ENCODE assay signal across 7 mouse cellular contexts in the genomic region with DNA sequence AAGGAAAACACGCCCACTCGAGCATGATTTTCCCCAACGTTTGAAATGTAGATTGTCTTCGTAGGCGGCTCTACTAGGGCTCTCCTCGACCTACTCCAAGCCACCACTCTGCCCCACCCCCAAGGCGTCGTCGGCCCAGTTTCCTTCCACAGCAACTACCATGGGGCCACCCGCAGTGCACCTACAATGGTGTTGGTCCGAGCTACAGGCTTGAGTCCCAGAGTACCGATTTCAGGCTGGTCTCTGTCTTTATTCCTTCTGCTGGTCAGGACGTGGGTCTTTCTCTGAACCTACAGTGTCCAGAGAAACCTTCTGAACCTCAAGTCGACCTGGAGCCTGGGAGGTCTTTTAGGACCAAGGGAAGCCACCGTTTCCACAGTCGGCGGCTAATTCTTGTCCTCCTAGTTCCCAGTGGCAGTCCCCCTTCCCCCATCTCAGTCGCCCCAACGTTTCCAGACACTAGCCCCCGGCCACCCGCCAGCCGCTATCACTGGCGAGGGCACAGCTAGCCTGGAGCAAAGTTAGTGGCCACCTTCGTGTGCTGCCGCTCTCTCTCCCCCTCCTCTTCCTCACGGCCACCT. TPM values are rescaled to one million over a fixed set of nuclear protein-coding genes. Genes with fewer than 3 reads are reported as not detected.
A peak's percentile ranks its signal among the peaks of the same experiment; 100 is the strongest.
DNase-seq lines count a peak whose midpoint lies in the region; ATAC-seq lines count a peak whose summit lies in the region.

No protein-coding gene starts in this region.

- H3K36me3 ChIP-seq in neural tube, embryonic 11.5 days (ENCODE audit: control insufficient read depth, insufficient read depth, low read length) = no peaks in the 10 kb centered on the region
- no peaks in the 10 kb centered on the region for H3K36me3 ChIP-seq in hindbrain, embryonic 13.5 days
- no peaks in the 10 kb centered on the region for H3K36me3 ChIP-seq in midbrain, embryonic 16.5 days (ENCODE audit: control insufficient read depth, insufficient read depth, low read length)

- 0 out of 2 replicates have a peak, but pooled peaks cover 3% of the 10 kb centered on the region for H3K4me1 ChIP-seq in neural tube, embryonic 11.5 days (ENCODE audit: control insufficient read depth, insufficient read depth, low read length)
- H3K4me1 ChIP-seq in hindbrain, embryonic 13.5 days (replicated peaks) = peaks cover 26% of the 10 kb centered on the region
- peaks cover 10% of the 10 kb centered on the region for H3K4me1 ChIP-seq in midbrain, embryonic 16.5 days (ENCODE audit: control insufficient read depth, insufficient read depth, low read length)

- no peak overlapping the region for H3K27ac ChIP-seq in neural tube, embryonic 11.5 days (ENCODE audit: low read depth, low read length)
- peak overlapping the region; percentile 80 for H3K27ac ChIP-seq in hindbrain, embryonic 13.5 days
- H3K27ac ChIP-seq in midbrain, embryonic 16.5 days (ENCODE audit: low read length) = no peak overlapping the region

- H3K9me3 ChIP-seq in neural tube, embryonic 11.5 days (ENCODE audit: control insufficient read depth, low read length) = no peaks in the 10 kb centered on the region
- no peaks in the 10 kb centered on the region for H3K9me3 ChIP-seq in hindbrain, embryonic 13.5 days
- H3K9me3 ChIP-seq in midbrain, embryonic 16.5 days (replicated peaks; ENCODE audit: control insufficient read depth, low read length, poor library complexity, severe bottlenecking) = no peaks in the 10 kb centered on the region

- peak overlapping the region; percentile 57 for H3K4me3 ChIP-seq in neural tube, embryonic 11.5 days (ENCODE audit: low read depth, low read length)
- peak overlapping the region; percentile 67 for H3K4me3 ChIP-seq in hindbrain, embryonic 13.5 days
- H3K4me3 ChIP-seq in midbrain, embryonic 16.5 days (ENCODE audit: low read depth, low read length) = peak overlapping the region; percentile 62

- ATAC-seq in neural tube, embryonic 11.5 days (ENCODE audit: insufficient read depth, low FRiP score, low TSS enrichment) = peak; percentile 49; the same call in 1 of the 2 replicates
- peak; percentile 27 for ATAC-seq in hindbrain, embryonic 13.5 days (ENCODE audit: low FRiP score)
- ATAC-seq in midbrain, embryonic 16.5 days = peak; percentile 23

- H3K4me2 ChIP-seq in neural tube, embryonic 11.5 days (ENCODE audit: low read depth) = peak overlapping the region; percentile 94
- peak overlapping the region; percentile 95 for H3K4me2 ChIP-seq in hindbrain, embryonic 13.5 days
- peak overlapping the region; percentile 96 for H3K4me2 ChIP-seq in midbrain, embryonic 16.5 days (ENCODE audit: low read length)

- DNase-seq in neural tube, embryonic 11.5 days (ENCODE audit: low spot score) = peak; percentile 41
- no peak for DNase-seq in neural tube, embryonic 10.5 days (ENCODE audit: extremely low spot score, low spot score)
- DNase-seq in embryo, embryonic 11 days = peak; percentile 43
- no peak for DNase-seq in Muller cell, postnatal 12 days (ENCODE audit: inconsistent ontology term)
- DNase-seq in c-Kit-positive CD71-positive TER-119-positive erythroid progenitor cells, embryonic 14.5 days (ENCODE audit: low spot score) = no peak

- peak overlapping the region; percentile 67 for H3K9ac ChIP-seq in neural tube, embryonic 11.5 days (ENCODE audit: low read length)
- peak overlapping the region; percentile 84 for H3K9ac ChIP-seq in hindbrain, embryonic 13.5 days
- peak overlapping the region; percentile 82 for H3K9ac ChIP-seq in midbrain, embryonic 16.5 days (ENCODE audit: low read depth, low read length)

- H3K27me3 ChIP-seq in neural tube, embryonic 11.5 days (ENCODE audit: control insufficient read depth, insufficient read depth, low read length) = peaks cover 25% of the 10 kb centered on the region
- peaks cover 53% of the 10 kb centered on the region for H3K27me3 ChIP-seq in hindbrain, embryonic 13.5 days
- peaks cover 12% of the 10 kb centered on the region for H3K27me3 ChIP-seq in midbrain, embryonic 16.5 days (ENCODE audit: control insufficient read depth, insufficient read depth, low read depth, low read length)

- WGBS in neural tube, embryonic 11.5 days = 2% methylated on average over 26 of the region's 26 CpGs
- WGBS in hindbrain, embryonic 13.5 days = 2% methylated on average over 26 of the region's 26 CpGs
- WGBS in midbrain, embryonic 16.5 days = 3% methylated on average over 26 of the region's 26 CpGs

RNA-seq across cellular contexts. Expression of a gene that starts 1.0 kb away (rescaled TPM):
- not detected in 2 replicates for polyA plus RNA-seq in neural tube, embryonic 11.5 days (2014; fragmentation: Nextera tagmentation; extraction: Ambion mirVana)
- polyA plus RNA-seq in hindbrain, embryonic 13.5 days (2015; fragmentation: Nextera tagmentation; extraction: Ambion mirVana) = 1.1 and 1.4 TPM in 2 replicates
- 0.72 and 0.94 TPM in 2 replicates for polyA plus RNA-seq in midbrain, embryonic 16.5 days (2015; fragmentation: Nextera tagmentation; extraction: Ambion mirVana)

RNA-seq across cellular contexts. Expression of a gene that starts 1.0 kb away (rescaled TPM):
- 6.5 and 7.2 TPM in 2 replicates for polyA plus RNA-seq in neural tube, embryonic 11.5 days (2014; fragmentation: Nextera tagmentation; extraction: Ambion mirVana)
- 26.2 and 29.4 TPM in 2 replicates for polyA plus RNA-seq in hindbrain, embryonic 13.5 days (2015; fragmentation: Nextera tagmentation; extraction: Ambion mirVana)
- 22.1 and 27.6 TPM in 2 replicates for polyA plus RNA-seq in midbrain, embryonic 16.5 days (2015; fragmentation: Nextera tagmentation; extraction: Ambion mirVana)

Comparison
In these comparisons a context has a peak if more than half of its experiments do, and no peak if none do; other contexts are left out.
1. DNase-seq: peak in neural tube, embryonic 11.5 days (single experiment) and embryo, embryonic 11 days (single experiment); none in neural tube, embryonic 10.5 days (single experiment), Muller cell, postnatal 12 days (single experiment) and c-Kit-positive CD71-positive TER-119-positive erythroid progenitor cells, embryonic 14.5 days (single experiment).
2. Peak in every context shown above with its lines, with median percentiles within 50 percentile points of each other: ATAC-seq, H3K4me2 ChIP-seq, H3K4me3 ChIP-seq and H3K9ac ChIP-seq.